Mouse (Mus musculus) CH12.LX (cell line): ENCODE measurements around the gene Smg6. TPM values are rescaled to one million over a fixed set of nuclear protein-coding genes. Genes with fewer than 3 reads are reported as not detected.

Experiments used
- DNase-seq: peaks from one replicate; pipeline ENCODE4 v3.0.0-alpha.2; 2013; ENCODE audit errors: extremely low read depth
- H3K27ac ChIP-seq: 2 replicates; pipeline ENCODE4 v1.5.1; 2012; ENCODE audit warnings: low read depth, mild to moderate bottlenecking, control low read depth, moderate library complexity; ENCODE audit not compliant: insufficient read depth
- H3K27me3 ChIP-seq: replicated peaks from 2 replicates; pipeline ENCODE3; 2012; ENCODE audit warnings: inconsistent platforms
- H3K36me3 ChIP-seq, 2 experiments: replicated peaks in 1 of 2; 2 replicates each; pipeline versions ENCODE3 to v1.6.1; 2012; ENCODE audit warnings: inconsistent platforms in 1 of 2, low read length in 1 of 2, mild to moderate bottlenecking in 1 of 2, mixed read lengths in 1 of 2, moderate library complexity in 1 of 2; ENCODE audit not compliant: control insufficient read depth in 1 of 2, insufficient read depth in 1 of 2
- H3K4me1 ChIP-seq, 2 experiments: 2 replicates each; pipeline ENCODE4 v1.6.1; 2012; ENCODE audit warnings: inconsistent platforms in 1 of 2, moderate library complexity in 1 of 2; ENCODE audit not compliant: insufficient read depth in 2 of 2, control insufficient read depth in 1 of 2
- H3K4me2 ChIP-seq: 2 replicates; pipeline ENCODE4 v1.6.1; 2012; ENCODE audit warnings: low read depth, mild to moderate bottlenecking, control low read depth; ENCODE audit not compliant: poor library complexity, insufficient read depth, severe bottlenecking
- H3K4me3 ChIP-seq, 3 experiments: fragments of 150-350 bp in 1 of 3; sonication (generic) in 1 of 3; replicated peaks in 1 of 3; 2 replicates each; pipeline versions ENCODE3 to v1.5.1; 2011 to 2012; ENCODE audit warnings: low read depth in 2 of 3, low read length in 2 of 3, mild to moderate bottlenecking in 2 of 3, moderate library complexity in 2 of 3, control low read depth in 1 of 3, improper control_type of control experiment in 1 of 3, inconsistent platforms in 1 of 3, mixed read lengths in 1 of 3; ENCODE audit not compliant: poor library complexity in 1 of 3
- H3K79me2 ChIP-seq: replicated peaks from 2 replicates; pipeline ENCODE4 v1.6.1; 2012; ENCODE audit warnings: mild to moderate bottlenecking, moderate library complexity; ENCODE audit not compliant: control insufficient read depth, poor library complexity, insufficient read depth, severe bottlenecking; ENCODE audit errors: extremely low read depth
- H3K9ac ChIP-seq: 2 replicates; pipeline ENCODE4 v1.6.1; 2012; ENCODE audit warnings: low read depth, mild to moderate bottlenecking, control low read depth, moderate library complexity; ENCODE audit not compliant: insufficient read depth
- H3K9me3 ChIP-seq: replicated peaks from 2 replicates; pipeline ENCODE3; 2012; ENCODE audit warnings: low read length, inconsistent platforms, mixed read lengths
- BHLHE40 ChIP-seq: IDR thresholded peaks from 2 replicates; pipeline ENCODE4 v1.6.1; 2011; ENCODE audit warnings: mild to moderate bottlenecking, low read depth, low read length, improper control_type of control experiment
- CHD2 ChIP-seq: IDR thresholded peaks from 2 replicates; pipeline ENCODE4 v1.6.1; 2011; ENCODE audit warnings: low read length, improper control_type of control experiment
- CTCF ChIP-seq, 2 experiments: IDR thresholded peaks in 1 of 2; conservative IDR thresholded peaks in 1 of 2; 2 replicates each; pipeline ENCODE4 v1.5.1; 2011 to 2012; ENCODE audit warnings: low read depth in 2 of 2, low read length in 2 of 2, improper control_type of control experiment in 1 of 2, inconsistent platforms in 1 of 2, mild to moderate bottlenecking in 1 of 2, moderate library complexity in 1 of 2
- E2F4 ChIP-seq: IDR thresholded peaks from 2 replicates; pipeline ENCODE4 v1.6.1; 2011; ENCODE audit warnings: low read depth, low read length, improper control_type of control experiment; ENCODE audit not compliant: insufficient replicate concordance
- ELF1 ChIP-seq: IDR thresholded peaks from 2 replicates; pipeline ENCODE4 v1.6.1; 2014; ENCODE audit warnings: low read depth, mild to moderate bottlenecking, inconsistent platforms, low read length, improper control_type of control experiment
- ETS1 ChIP-seq: conservative IDR thresholded peaks from 2 replicates; pipeline ENCODE4 v1.6.1; 2012; ENCODE audit warnings: low read depth, mild to moderate bottlenecking, inconsistent platforms, low read length, improper control_type of control experiment, moderate library complexity
- GABPA ChIP-seq: IDR thresholded peaks from 2 replicates; pipeline ENCODE4 v1.6.1; 2012; ENCODE audit warnings: low read depth, low read length, improper control_type of control experiment, inconsistent platforms; ENCODE audit not compliant: insufficient replicate concordance
- HCFC1 ChIP-seq: IDR thresholded peaks from 2 replicates; pipeline ENCODE4 v1.6.1; 2012; ENCODE audit warnings: low read depth, mild to moderate bottlenecking, inconsistent platforms, low read length, improper control_type of control experiment
- IRF4 ChIP-seq: IDR thresholded peaks from 2 replicates; pipeline ENCODE4 v1.6.1; 2014; ENCODE audit warnings: low read depth, mild to moderate bottlenecking, inconsistent platforms, low read length, improper control_type of control experiment
- JUND ChIP-seq: conservative IDR thresholded peaks from 2 replicates; pipeline ENCODE4 v1.6.1; 2011; ENCODE audit warnings: low read depth, low read length, improper control_type of control experiment
- MAFK ChIP-seq: IDR thresholded peaks from 2 replicates; pipeline ENCODE4 v1.6.1; 2011; ENCODE audit warnings: low read length, improper control_type of control experiment; ENCODE audit not compliant: insufficient replicate concordance
- MAX ChIP-seq: IDR thresholded peaks from 2 replicates; pipeline ENCODE4 v1.6.1; 2011; ENCODE audit warnings: low read length, improper control_type of control experiment
- MEF2A ChIP-seq: IDR thresholded peaks from 2 replicates; pipeline ENCODE4 v1.6.1; 2014; ENCODE audit warnings: low read depth, mild to moderate bottlenecking, inconsistent platforms, low read length, improper control_type of control experiment, borderline replicate concordance
- MXI1 ChIP-seq: IDR thresholded peaks from 2 replicates; pipeline ENCODE4 v1.6.1; 2011; ENCODE audit warnings: mild to moderate bottlenecking, low read depth, low read length, improper control_type of control experiment
- MYC ChIP-seq: IDR thresholded peaks from 2 replicates; pipeline ENCODE4 v1.6.1; 2011; ENCODE audit warnings: low read depth, mild to moderate bottlenecking, improper control_type of control experiment, low read length
- RAD21 ChIP-seq: IDR thresholded peaks from 2 replicates; pipeline ENCODE4 v1.6.1; 2011; ENCODE audit warnings: low read depth, mild to moderate bottlenecking, low read length, improper control_type of control experiment, moderate library complexity
- TCF12 ChIP-seq: IDR thresholded peaks from 2 replicates; pipeline ENCODE4 v1.6.1; 2014; ENCODE audit warnings: low read depth, mild to moderate bottlenecking, inconsistent platforms, low read length, improper control_type of control experiment
- UBTF ChIP-seq: IDR thresholded peaks from 2 replicates; pipeline ENCODE4 v1.6.1; 2012; ENCODE audit warnings: low read depth, mild to moderate bottlenecking, inconsistent platforms, low read length, improper control_type of control experiment, moderate library complexity
- USF1 ChIP-seq: IDR thresholded peaks from 2 replicates; pipeline ENCODE4 v1.6.1; 2014; ENCODE audit warnings: low read depth, mild to moderate bottlenecking, inconsistent platforms, low read length, improper control_type of control experiment
- USF2 ChIP-seq: conservative IDR thresholded peaks from 2 replicates; pipeline ENCODE4 v1.6.1; 2011; ENCODE audit warnings: low read depth, low read length, improper control_type of control experiment
- ZC3H11A ChIP-seq: IDR thresholded peaks from 2 replicates; pipeline ENCODE4 v1.6.1; 2012; ENCODE audit warnings: low read depth, mild to moderate bottlenecking, inconsistent platforms, low read length, improper control_type of control experiment
- ZKSCAN1 ChIP-seq: IDR thresholded peaks from 2 replicates; pipeline ENCODE4 v1.6.1; 2012; ENCODE audit warnings: low read depth, inconsistent platforms, low read length, improper control_type of control experiment, borderline replicate concordance
- dilution Hi-C: fragments of 300-500 bp; cut with MboI; formaldehyde crosslinking; loops from 2 replicates; pipeline ENCODE4 v1.14.3; 2020; ENCODE audit warnings: low sequenced_read_pairs; ENCODE audit not compliant: extremely low pct_unique_long_range_greater_than_20kb, extremely low pct_ligation_motif_present
- in situ Hi-C: fragments of 300-500 bp; cut with MboI; formaldehyde crosslinking; loops from 3 replicates; pipeline ENCODE4 v1.14.3; 2019; ENCODE audit warnings: low sequenced_read_pairs, low pct_ligation_motif_present, low pct_unique_long_range_greater_than_20kb, mixed read lengths
- polyA plus RNA-seq: library from polyadenylated mRNA; unstranded; fragments of >175 nt; gene quantifications from 2 replicates; pipeline ENCODE4 v1.2.1, GENCODE M21; 2012; ENCODE audit warnings: low read depth; ENCODE audit not compliant: insufficient read length
- total RNA-seq, 2 experiments: library from RNA; depleted of rRNA; stranded (reverse); fragments of 300-350 nt in 1 of 2; fragments of >200 nt in 1 of 2; gene quantifications; 2 replicates each; pipeline ENCODE4 v1.2.3; 2012 to 2014

Gene Smg6
- total and polyA plus RNA-seq, 3 experiments, result 9.0 to 18.5 (median 12.1) TPM

- Histone ChIP-seq H3K4me1 (peaks cover 8 to 35% of the 10 kb centered on the region in 2 experiments), H3K27ac (no peak overlapping the region), H3K9ac (no peak overlapping the region), H3K4me3 (no peak overlapping the region), H3K36me3 (peaks cover 28 to 89% of the 10 kb centered on the region in 2 experiments), H3K79me2 (no peaks in the 10 kb centered on the region), H3K9me3 (no peaks in the 10 kb centered on the region), H3K4me2 (no peak overlapping the region)
- no peak for DNase-seq
- dilution Hi-C loops, result no loop called here
- TF ChIP-seq ZC3H11A (no peak), BHLHE40 (no peak), USF1 (no peak), JUND (no peak), MXI1 (no peak), RAD21 (no peak), MAFK (no peak), GABPA (no peak), ZKSCAN1 (no peak), USF2 (no peak)
- TF ChIP-seq, all 38 proteins: peak for 0
- in situ Hi-C loops, result no loop called here
- H3K27me3 ChIP-seq, result no peaks in the 10 kb centered on the region
These were observed 220.2 kb downstream of the Smg6 start for GRCm38 (mm10) chr11:75145841-75146240.

- peaks cover 28 to 78% of the 10 kb centered on the region in 2 experiments for H3K36me3 ChIP-seq
- no peak for DNase-seq
- TF ChIP-seq ETS1 (no peak), MYC (no peak), E2F4 (no peak), TCF12 (no peak), CHD2 (no peak), CTCF (conservative IDR thresholded peaks at IDR 0.05 in 1 of 2, IDR thresholded peaks at IDR 0.05 in 1 of 2; ENCODE audit: low read depth in 2 of 2, low read length in 2 of 2) (no peak), UBTF (no peak), HCFC1 (no peak), MEF2A (no peak), IRF4 (no peak), MAX (no peak), ELF1 (no peak)
- H3K9ac ChIP-seq, result no peak overlapping the region
- dilution Hi-C loops (no loop called here), in situ Hi-C loops (no loop called here)
- H3K4me3 ChIP-seq, result no peak overlapping the region
- no peak overlapping the region for H3K27ac ChIP-seq
- H3K4me1 ChIP-seq, result peaks cover 3 to 29% of the 10 kb centered on the region in 2 experiments
- H3K27me3 ChIP-seq, result no peaks in the 10 kb centered on the region
- no peaks in the 10 kb centered on the region for H3K9me3 ChIP-seq
- no peaks in the 10 kb centered on the region for H3K79me2 ChIP-seq
- no peak overlapping the region for H3K4me2 ChIP-seq
These were observed 221.7 kb downstream of the Smg6 start for GRCm38 (mm10) chr11:75147106-75147845.
